Mouse (Mus musculus) embryonic facial prominence, embryonic 11.5 days (tissue): Measurements from ENCODE around the gene Mtss1l. TPM values are rescaled to one million over a fixed set of nuclear protein-coding genes. Genes with fewer than 3 reads are reported as not detected.

Experiments used
- ATAC-seq: fragments of 200-750 bp; cut with Nextera tagmentation; replicated peaks from 2 replicates; pipeline ENCODE4 v1.8.0; 2017; ENCODE audit warnings: low read depth; ENCODE audit not compliant: insufficient number of reproducible peaks, low FRiP score, low TSS enrichment
- DNase-seq: peaks from one replicate; pipeline ENCODE4 v3.0.0-alpha.2; 2015; ENCODE audit warnings: low spot score
- H3K27ac ChIP-seq: fragments of 300-500 bp; sonication (generic); replicated peaks from 2 replicates; pipeline ENCODE4 v1.5.1; 2014; ENCODE audit warnings: mild to moderate bottlenecking, low read depth, low read length, control low read depth
- H3K27me3 ChIP-seq: fragments of 300-500 bp; sonication (generic); 2 replicates; pipeline ENCODE4 v1.6.1; 2014; ENCODE audit warnings: mild to moderate bottlenecking, low read length, moderate library complexity, mixed read lengths; ENCODE audit not compliant: control insufficient read depth, insufficient read depth
- H3K36me3 ChIP-seq: fragments of 300-500 bp; sonication (generic); replicated peaks from 2 replicates; pipeline ENCODE4 v1.6.1; 2014; ENCODE audit warnings: low read depth, mild to moderate bottlenecking, low read length, moderate library complexity, mixed read lengths; ENCODE audit not compliant: control insufficient read depth, insufficient read depth
- H3K4me1 ChIP-seq: fragments of 300-500 bp; sonication (generic); 2 replicates; pipeline ENCODE4 v1.6.1; 2014; ENCODE audit warnings: low read length, mixed read lengths; ENCODE audit not compliant: control insufficient read depth, insufficient read depth
- H3K4me2 ChIP-seq: fragments of 300-500 bp; sonication (generic); 2 replicates; pipeline ENCODE4 v1.6.1; 2014; ENCODE audit warnings: low read depth, mild to moderate bottlenecking, control low read depth, low read length, moderate library complexity
- H3K4me3 ChIP-seq: fragments of 300-500 bp; sonication (generic); 2 replicates; pipeline ENCODE4 v1.5.1; 2014; ENCODE audit warnings: low read depth, low read length, control low read depth
- H3K9ac ChIP-seq: fragments of 300-500 bp; sonication (generic); replicated peaks from 2 replicates; pipeline ENCODE4 v1.6.1; 2014; ENCODE audit warnings: mild to moderate bottlenecking, control low read depth, low read length
- H3K9me3 ChIP-seq: fragments of 300-500 bp; sonication (generic); replicated peaks from 2 replicates; pipeline ENCODE4 v1.6.1; 2016; ENCODE audit warnings: mild to moderate bottlenecking, low read length, inconsistent platforms, mixed read lengths; ENCODE audit not compliant: control insufficient read depth
- WGBS: fragments of 180-500 bp; shearing (Covaris S2); extraction: QIAGEN DNeasy Blood & Tissue Kit; methylation state at CpG from one replicate; pipeline ENCODE4 v1.1.7; 2014; 5-methylcytosine and 5-hydroxymethylcytosine counted together
- polyA plus RNA-seq: library from polyadenylated mRNA; unstranded; fragments of >200 nt; fragmentation: Nextera tagmentation; extraction: Ambion mirVana; gene quantifications from 2 replicates; pipeline ENCODE4 v1.2.1, GENCODE M21; 2014

Gene Mtss1l
- polyA plus RNA-seq, 1 experiment from 2014 or later: 12.7 TPM

GRCm38 (mm10) chr8:110731346-110731859 is 10.1 kb downstream of the Mtss1l start:
- Histone ChIP-seq H3K27ac (no peak overlapping the region), H3K9me3 (no peaks in the 10 kb centered on the region), H3K4me2 (no peak overlapping the region), H3K4me1 (no peaks in the 10 kb centered on the region), H3K9ac (no peak overlapping the region), H3K4me3 (no peak overlapping the region), H3K27me3 (no peaks in the 10 kb centered on the region), H3K36me3 (peaks cover 15% of the 10 kb centered on the region)
- DNase-seq (no peak), ATAC-seq (no peak)
- WGBS: 89% methylated on average over 8 of the region's 8 CpGs

- 93% methylated on average over 8 of the region's 8 CpGs for WGBS
- Histone ChIP-seq H3K36me3 (peaks cover 16% of the 10 kb centered on the region), H3K4me2 (no peak overlapping the region), H3K27me3 (no peaks in the 10 kb centered on the region), H3K9me3 (no peaks in the 10 kb centered on the region), H3K4me3 (no peak overlapping the region), H3K4me1 (no peaks in the 10 kb centered on the region), H3K9ac (no peak overlapping the region), H3K27ac (no peak overlapping the region)
- DNase-seq (no peak), ATAC-seq (no peak)
Measured at GRCm38 (mm10) chr8:110733036-110733435, 11.8 kb downstream of the Mtss1l start.

GRCm38 (mm10) chr8:110738591-110739195 is 17.4 kb downstream of the Mtss1l start:
- Histone ChIP-seq H3K36me3 (peaks cover 8% of the 10 kb centered on the region), H3K27ac (no peak overlapping the region), H3K9ac (no peak overlapping the region), H3K4me2 (no peak overlapping the region), H3K4me3 (no peak overlapping the region), H3K4me1 (no peaks in the 10 kb centered on the region), H3K27me3 (no peaks in the 10 kb centered on the region), H3K9me3 (no peaks in the 10 kb centered on the region)
- 94% methylated on average over 34 of the region's 35 CpGs for WGBS
- ATAC-seq: no peak
- DNase-seq: no peak

- no peaks in the 10 kb centered on the region for H3K4me1 ChIP-seq
- H3K4me2 ChIP-seq: no peak overlapping the region
- H3K4me3 ChIP-seq: no peak overlapping the region
- H3K9ac ChIP-seq: no peak overlapping the region
- H3K9me3 ChIP-seq: no peaks in the 10 kb centered on the region
- H3K36me3 ChIP-seq: peaks cover 8% of the 10 kb centered on the region
- no peak overlapping the region for H3K27ac ChIP-seq
- no peaks in the 10 kb centered on the region for H3K27me3 ChIP-seq
- 86% methylated on average over 5 of the region's 5 CpGs for WGBS
- no peak for ATAC-seq
- no peak for DNase-seq
Measured at GRCm38 (mm10) chr8:110740629-110741175, 19.4 kb downstream of the Mtss1l start.

- Histone ChIP-seq H3K9me3 (no peaks in the 10 kb centered on the region), H3K27me3 (no peaks in the 10 kb centered on the region), H3K4me1 (no peaks in the 10 kb centered on the region), H3K27ac (no peak overlapping the region), H3K4me3 (no peak overlapping the region), H3K4me2 (no peak overlapping the region), H3K36me3 (peaks cover 8% of the 10 kb centered on the region), H3K9ac (no peak overlapping the region)
- ATAC-seq (no peak), DNase-seq (no peak)
- WGBS: 73% methylated on average over 15 of the region's 15 CpGs
Measured at GRCm38 (mm10) chr8:110741816-110742451, 20.7 kb downstream of the Mtss1l start.

- no peaks in the 10 kb centered on the region for H3K9me3 ChIP-seq
- H3K36me3 ChIP-seq: peaks cover 3% of the 10 kb centered on the region
- H3K27me3 ChIP-seq: no peaks in the 10 kb centered on the region
- H3K27ac ChIP-seq: no peak overlapping the region
- DNase-seq (no peak), ATAC-seq (no peak)
- H3K4me1 ChIP-seq: no peaks in the 10 kb centered on the region
- no peak overlapping the region for H3K4me2 ChIP-seq
- H3K9ac ChIP-seq: no peak overlapping the region
- 86% methylated on average over 5 of the region's 5 CpGs for WGBS
- H3K4me3 ChIP-seq: no peak overlapping the region
Measured at GRCm38 (mm10) chr8:110742452-110742818, 21.2 kb downstream of the Mtss1l start.

- no peaks in the 10 kb centered on the region for H3K27me3 ChIP-seq
- no peaks in the 10 kb centered on the region for H3K4me1 ChIP-seq
- H3K4me3 ChIP-seq: no peak overlapping the region
- H3K9ac ChIP-seq: no peak overlapping the region
- no peaks in the 10 kb centered on the region for H3K9me3 ChIP-seq
- no peaks in the 10 kb centered on the region; the same call in 1 of the 2 replicates for H3K36me3 ChIP-seq
- 96% methylated on average over 10 of the region's 10 CpGs for WGBS
- no peak overlapping the region for H3K4me2 ChIP-seq
- ATAC-seq: no peak
- no peak overlapping the region for H3K27ac ChIP-seq
- no peak for DNase-seq
Measured at GRCm38 (mm10) chr8:110745162-110745561, 23.9 kb downstream of the Mtss1l start.

- no peaks in the 10 kb centered on the region for H3K27me3 ChIP-seq
- H3K27ac ChIP-seq: no peak overlapping the region
- no peak overlapping the region for H3K4me2 ChIP-seq
- H3K4me1 ChIP-seq: no peaks in the 10 kb centered on the region
- H3K9me3 ChIP-seq: no peaks in the 10 kb centered on the region
- no peaks in the 10 kb centered on the region for H3K36me3 ChIP-seq
- DNase-seq: no peak
- ATAC-seq: no peak
- H3K4me3 ChIP-seq: no peak overlapping the region
- 58% methylated on average over 9 of the region's 9 CpGs for WGBS
- no peak overlapping the region; the same call in 1 of the 2 replicates for H3K9ac ChIP-seq
Measured at GRCm38 (mm10) chr8:110746661-110747060, 25.4 kb downstream of the Mtss1l start.
